Mouse (Mus musculus): Measurements from ENCODE around the gene Igfbp6. TPM values are rescaled to one million over a fixed set of nuclear protein-coding genes. Genes with fewer than 3 reads are reported as not detected.

Gene Igfbp6
- total RNA-seq, 2 experiments from 2014 or later: 42.6 TPM

DNA sequence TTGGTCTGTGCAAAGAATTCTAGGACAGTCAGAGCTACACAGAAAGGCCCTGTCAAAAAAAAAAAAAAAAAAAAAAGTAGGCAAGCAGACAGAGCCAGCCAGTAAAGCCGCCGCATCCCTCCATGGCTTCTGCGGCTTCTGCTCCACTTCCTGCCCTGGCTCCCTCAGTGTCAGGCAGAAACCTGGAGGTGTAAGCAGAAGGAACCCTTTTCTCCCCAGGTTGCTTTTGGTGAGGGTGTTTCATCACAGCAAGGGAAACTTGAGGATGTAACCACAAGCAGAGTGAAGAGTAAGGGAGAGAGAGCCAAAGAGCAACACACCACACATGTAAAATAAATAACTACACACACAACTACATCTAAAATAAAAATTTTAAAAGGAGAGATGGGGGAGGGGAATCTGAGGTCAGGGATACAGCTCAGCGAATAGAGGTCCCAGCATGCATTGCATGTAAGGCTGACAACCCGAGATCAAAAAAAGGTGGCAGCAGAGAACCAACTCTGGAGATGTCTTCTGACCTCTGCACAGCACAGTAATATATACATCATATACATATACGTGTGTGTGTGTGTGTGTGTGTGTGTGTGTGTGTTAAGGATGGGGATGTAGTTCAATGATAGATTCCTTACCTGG, 21.4 kb downstream of the Igfbp6 start:
- no peak for DNase-seq
- intact Hi-C loops (cut with DNase I): no loop called here

DNA sequence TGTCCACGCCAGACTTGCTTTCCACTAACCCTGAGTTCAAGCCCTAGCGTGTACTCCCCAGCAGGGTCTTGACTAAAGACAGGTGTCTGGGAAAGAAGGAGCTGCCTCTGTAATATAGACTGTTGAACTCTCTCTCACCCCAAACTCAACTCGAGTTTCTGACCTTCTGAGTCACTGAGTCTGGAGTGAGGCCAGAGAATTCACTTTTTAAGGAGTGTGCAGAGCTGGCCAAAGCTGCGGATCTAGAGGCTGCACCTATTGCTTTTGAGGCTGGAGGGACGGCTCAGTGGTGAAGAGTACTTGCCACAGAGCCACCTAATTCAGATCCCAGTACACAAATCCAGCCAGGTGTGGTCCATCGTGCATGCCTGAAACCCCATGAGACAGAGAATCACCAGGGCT, 23.5 kb downstream of the Igfbp6 start:
- DNase-seq: no peak

DNA sequence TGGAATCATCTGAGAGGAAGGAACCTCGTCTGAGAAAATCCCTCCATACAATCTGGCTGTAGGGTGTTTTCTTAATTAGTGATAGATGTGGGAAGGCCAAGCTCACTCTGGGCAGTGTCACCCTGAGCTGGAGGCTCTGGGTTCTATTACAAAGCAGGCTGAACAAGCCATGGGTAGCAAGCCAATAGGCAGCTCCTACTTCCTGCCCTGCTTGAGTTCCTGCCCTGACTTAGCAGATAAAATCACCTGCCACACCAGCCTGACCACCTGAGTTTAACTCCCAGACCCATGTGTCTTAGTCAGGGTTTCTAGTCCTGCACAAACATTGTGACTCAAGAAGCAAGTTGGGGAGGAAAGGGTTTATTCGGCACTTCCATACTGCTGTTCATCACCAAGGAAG, 24.9 kb downstream of the Igfbp6 start:
- intact Hi-C loops (cut with DNase I): no loop called here
- no peak for DNase-seq

More for the DNA sequence above, 23.5 kb downstream of the Igfbp6 start:
- intact Hi-C loops (cut with DNase I): no loop called here

DNA sequence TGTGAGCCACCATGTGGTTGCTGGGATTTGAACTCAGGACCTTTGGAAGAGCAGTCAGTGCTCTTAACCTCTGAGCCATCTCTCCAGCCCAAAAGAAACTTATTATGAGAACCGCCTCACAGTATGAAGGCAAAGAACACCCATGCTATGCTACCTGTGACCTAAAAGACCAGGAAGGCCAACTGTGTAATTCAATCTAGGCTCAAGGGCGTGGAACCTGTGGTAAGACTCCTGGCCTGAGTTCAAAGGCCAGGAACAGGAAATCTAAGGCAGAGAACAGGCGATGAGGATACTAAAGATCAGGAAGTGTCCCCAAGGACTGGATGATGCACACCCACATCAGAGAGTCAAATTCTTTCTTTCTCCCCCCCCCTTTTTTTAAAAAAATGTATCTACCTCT, 29.4 kb downstream of the Igfbp6 start:
- DNase-seq: no peak
- intact Hi-C loops (cut with DNase I): no loop called here

DNA sequence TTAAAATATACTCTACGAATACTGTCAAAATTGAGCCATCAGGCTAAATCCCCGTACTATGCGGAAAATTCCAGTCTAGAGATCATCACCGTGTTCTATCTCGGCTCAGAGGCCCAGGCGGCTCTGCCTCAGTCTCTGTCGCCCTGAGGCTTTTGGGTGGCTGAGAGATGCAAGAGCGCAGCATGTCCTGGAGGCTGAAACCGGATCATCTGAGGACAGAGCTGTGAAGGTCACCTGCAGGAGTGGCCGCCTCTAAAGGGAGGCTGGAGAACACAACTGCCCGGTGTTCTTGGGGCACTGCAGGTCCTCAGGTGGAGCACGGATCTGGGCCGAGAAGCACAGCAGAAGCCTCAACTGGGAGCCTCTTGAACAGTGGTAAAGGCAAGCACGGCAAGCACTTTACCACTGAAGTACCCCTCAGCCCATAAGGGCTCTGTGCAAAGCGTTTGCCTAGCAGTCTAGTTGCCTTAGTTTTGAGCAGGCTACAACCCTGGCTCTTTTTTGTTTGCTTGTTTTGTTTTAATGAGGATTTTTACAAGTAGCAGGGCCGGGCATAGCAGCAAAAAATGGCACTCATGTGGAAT, 31.7 kb downstream of the Igfbp6 start:
- no peak for DNase-seq
- intact Hi-C loops (cut with DNase I): no loop called here

DNA sequence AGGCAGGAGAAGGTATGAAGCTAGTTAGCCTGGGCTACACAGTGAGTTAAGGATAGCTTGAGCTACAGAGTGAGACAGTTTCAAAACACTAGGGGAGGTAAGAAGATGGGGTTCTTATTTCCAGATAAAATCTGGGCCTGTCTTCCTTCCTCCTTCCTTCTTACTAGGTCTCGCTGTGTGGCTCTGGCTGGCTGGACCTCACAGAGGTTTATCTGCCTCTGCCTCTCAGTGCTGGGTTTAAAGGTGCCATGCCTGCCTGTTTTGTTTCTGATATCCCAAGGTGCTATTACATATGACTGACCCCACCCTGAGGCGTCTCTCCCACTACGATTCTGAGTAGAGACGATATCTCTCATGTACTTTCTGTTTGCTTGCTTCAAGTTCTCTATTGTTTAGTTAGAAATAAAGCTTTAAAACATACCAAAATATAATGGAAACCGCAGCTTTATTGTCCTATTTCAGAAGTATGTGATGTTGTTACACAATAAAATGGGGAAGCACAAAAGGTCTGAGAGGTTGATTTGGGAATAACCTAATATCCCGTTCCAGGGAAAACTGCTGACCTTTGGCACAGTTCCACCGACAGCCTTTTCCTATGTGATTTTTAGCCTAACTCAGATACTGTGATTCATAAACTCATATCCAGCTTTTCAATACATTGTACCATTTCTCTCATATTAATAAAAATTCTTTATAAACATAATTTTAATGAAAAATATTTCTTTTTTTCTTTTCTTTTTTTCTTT, 32.6 kb downstream of the Igfbp6 start:
- DNase-seq: no peak
- intact Hi-C loops (cut with DNase I): no loop called here

DNA sequence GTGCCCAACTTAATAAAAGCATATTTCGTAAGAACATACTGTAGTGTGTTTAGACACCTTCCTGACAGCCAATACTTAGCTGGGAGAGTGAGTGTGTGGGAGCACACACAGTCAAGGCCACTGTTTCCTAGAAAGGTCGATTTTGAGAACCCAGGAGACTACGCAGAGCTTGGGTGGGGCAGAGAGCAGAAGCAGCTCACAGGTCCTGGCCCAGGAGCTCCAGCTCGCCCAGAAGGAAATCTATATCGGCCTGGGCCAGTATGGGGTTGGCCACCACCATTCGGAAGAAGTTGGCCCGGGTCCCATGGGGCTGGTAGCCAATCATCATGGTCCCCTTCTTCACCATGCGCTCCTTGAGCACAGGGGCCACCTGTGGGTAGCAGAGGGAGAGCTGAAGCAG, 33.3 kb downstream of the Igfbp6 start:
- no peak for DNase-seq
- intact Hi-C loops (cut with DNase I): no loop called here

DNA sequence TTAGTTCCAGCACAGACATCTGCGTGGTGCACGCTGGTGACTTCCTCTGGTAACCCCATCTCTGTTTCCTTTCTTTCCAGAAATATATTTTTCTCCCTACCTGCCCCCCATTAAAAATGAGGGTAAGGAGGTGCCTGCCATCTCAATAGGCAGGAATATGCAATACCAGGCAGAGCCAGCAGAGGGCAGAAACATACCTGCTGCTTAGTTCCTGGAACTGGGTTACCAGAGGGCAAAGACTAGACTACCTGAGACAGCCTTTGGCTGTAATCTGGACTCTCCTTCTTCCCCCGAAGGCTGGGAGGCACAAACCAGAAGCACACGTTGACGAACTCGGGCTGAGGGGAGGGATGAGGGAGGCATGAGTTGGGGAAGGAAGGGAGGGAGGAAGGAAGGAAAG, 34.1 kb downstream of the Igfbp6 start:
- intact Hi-C loops (cut with DNase I): loop anchor here (1.0 kb wide), 1 partner anchor 46 kb away; no protein-coding TSS in a partner anchor
- peak; percentile 73 to 74 for DNase-seq

DNA sequence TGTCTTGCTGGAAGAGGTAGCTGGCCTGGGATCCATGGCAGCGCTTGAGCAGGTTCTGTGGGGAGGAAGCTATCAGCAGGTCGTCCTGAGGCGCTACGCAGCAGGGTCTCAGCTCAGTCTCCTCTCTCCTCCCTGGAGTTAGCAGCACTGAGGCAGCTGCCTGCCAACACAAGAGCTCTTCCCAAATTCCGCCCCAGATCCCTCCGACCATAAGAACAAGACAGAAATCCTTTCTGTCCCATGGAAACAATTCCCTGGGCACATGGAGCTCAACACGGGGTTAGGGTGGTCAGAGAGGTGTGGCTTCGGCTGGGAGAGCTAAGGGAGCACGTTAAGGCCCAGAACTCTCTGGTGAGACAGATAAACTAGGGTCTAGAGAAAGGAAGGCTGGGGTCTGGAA, 34.9 kb downstream of the Igfbp6 start:
- intact Hi-C loops (cut with DNase I): no loop called here
- no peak for DNase-seq

DNA sequence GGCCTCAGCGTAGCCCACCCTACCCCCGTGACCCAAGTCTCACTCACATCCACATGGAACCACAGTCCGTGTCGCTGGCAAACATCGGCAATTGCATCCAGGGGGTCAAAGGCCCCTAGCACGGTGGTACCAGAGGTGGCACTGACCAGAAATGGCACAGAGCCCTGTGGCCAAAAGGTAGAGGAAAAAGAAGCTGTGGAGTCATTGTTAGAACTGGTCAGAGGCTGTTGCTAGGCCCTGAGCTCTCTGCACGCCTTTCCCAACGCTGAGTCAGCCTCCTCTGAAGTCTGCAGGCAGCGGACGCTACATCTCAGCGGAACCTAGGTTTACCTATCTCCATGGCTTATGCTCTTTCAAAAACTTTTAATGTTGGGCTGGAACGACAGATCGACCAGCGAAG, 35.8 kb downstream of the Igfbp6 start:
- DNase-seq: no peak
- intact Hi-C loops (cut with DNase I): no loop called here

DNA sequence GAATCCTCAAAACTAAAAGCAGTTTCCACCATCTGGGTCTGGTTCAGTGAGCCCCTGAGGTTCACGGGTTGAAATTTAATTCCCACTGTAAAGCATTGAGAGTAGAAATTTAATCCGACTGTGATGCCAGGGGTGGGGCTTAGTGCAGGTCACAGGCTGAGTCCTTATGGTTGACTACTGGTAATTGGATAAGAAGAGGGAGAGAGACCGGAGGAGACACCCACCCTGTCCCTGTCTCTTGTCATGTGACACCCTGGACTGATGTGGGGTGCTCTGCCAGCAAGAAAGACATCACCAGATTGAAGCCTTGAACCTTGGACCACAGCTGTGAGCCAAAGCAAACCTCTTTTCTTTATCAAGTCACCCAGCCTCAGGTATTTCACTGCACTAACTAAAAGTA, 38.9 kb downstream of the Igfbp6 start:
- intact Hi-C loops (cut with DNase I): no loop called here
- DNase-seq: no peak

DNA sequence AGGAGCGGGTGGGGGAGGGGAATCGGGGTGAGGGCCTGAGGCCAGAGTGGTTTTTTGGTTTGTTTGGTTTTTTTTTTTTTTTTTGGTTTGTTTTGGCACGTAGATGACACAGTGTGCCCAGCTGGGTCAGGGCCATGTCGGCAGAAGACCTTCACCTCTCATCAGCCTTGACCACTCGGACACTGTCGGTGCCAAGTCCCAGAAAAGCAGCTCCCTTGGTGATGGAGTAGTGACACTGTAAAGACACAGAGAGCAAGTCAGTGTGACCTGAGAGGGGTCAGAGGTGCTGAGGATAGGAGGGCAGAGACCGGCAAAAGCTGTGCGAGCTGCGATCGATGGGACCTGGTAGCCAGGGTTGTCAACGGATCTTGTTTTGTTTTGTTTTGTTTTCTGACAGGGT, 42.1 kb downstream of the Igfbp6 start:
- no peak for DNase-seq
- intact Hi-C loops (cut with DNase I): no loop called here

DNA sequence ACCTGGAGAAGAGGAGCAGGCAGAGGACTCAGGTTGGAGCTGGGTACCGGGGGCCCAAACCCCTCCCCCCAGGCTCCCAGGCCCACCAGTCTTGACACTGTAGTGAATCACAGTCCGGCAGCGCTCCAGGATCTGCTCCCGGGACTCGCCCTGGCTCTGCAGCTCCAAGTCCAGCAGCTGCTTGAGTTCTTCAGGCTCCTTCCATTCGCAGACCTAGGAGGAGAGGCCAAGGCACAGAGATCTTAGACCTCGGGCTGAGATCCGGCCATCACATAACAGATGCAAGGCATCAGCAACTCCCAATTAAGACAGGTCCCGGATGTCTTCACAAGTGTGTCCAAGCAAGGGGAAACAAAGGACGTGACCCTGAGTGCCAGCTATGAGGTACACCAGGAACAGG, 43.9 kb downstream of the Igfbp6 start:
- DNase-seq: peak in 1 of 2 experiments; percentile 42

DNA sequence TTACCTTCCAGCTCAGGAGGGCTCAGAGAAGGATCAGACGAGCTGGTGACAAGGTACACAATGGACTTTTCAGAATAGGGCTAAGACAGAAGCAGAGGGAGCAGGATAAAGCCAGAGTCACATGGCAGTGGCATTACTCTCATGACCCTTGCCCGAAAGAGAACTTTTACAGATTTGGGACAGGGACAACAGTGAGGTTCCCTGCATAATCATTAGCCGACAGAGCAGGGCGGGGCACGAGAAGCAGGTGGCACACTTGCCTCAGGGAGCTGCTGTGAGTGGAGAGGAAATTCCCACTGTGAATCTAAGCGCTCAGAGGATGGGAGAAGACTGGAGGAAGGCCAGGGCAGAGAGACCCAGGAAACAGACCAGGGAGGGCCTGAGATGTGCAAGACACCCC, 44.7 kb downstream of the Igfbp6 start:
- DNase-seq: no peak
- intact Hi-C loops (cut with DNase I): no loop called here

More for the DNA sequence above, 43.9 kb downstream of the Igfbp6 start:
- intact Hi-C loops (cut with DNase I): no loop called here

DNA sequence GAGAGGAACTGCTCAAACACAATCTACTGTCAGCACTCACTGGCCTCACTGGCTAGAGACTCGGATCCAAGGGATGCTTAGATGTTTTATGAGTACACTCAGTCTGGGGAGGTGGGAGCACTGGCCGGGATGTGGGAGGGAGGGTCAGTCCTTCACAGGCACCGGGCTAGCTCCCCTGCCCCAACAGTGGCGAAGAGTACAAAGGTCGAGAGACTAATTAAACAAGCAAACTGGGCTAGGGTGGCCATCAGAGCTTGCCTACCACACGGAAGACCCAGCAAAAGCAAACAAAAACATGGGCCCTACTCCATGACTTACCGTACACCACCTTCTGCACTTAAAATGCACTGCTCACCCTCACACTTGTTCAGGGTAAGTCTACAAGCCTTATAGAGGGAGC, 47.5 kb downstream of the Igfbp6 start:
- intact Hi-C loops (cut with DNase I): no loop called here
- no peak for DNase-seq

DNA sequence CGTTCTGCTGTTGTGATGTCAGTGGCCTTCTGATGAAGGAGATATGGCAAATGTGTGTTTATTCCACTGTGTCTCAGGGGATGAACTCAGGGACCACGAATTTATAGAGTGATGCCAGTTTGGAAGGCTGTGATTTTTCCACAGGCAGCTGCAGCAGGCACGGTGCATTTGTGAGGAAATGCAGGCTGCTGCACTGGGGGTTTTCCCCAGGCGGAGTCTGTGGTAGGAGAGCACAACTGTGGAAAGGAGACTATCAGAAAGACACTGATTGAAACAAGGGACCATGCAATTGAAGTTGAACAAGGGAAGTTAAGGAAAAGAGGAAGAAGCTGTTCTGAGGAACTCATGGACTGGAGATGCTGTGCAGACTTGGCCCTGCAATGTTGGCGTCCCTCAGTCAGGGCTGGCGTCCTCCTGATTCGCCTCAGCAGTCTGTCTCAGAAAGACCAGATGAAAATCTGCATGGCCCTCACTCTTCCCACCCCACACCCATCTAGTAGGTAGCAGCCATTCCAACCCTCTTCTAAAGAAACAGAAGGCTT, 48.2 kb downstream of the Igfbp6 start:
- DNase-seq: no peak
- intact Hi-C loops (cut with DNase I): no loop called here

DNA sequence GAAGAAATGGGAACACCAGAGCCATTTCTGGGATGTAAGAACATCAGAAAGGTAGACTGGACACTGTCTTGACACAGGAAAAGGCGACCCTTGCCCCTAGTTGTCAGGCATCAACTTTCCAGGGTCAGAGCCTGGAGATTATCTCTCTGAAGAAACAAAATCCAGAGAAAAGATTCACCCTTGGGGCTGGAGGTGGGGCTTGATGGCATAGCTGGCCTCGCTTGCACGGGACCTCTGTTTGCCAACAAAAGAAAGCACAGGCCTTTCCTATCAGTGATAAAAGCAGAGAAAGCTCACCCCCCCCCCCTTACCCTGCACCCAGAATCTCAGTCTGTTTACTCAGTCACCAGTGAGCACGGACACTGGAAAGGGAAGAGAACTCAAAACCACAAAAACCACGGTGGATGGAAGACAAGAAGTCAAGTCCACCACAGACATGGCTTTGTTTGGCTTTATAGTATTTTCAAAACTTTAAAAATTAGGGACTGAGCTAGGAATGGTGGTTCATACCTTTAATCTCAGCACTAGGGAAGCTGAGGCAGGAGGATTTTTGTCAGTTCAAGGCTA, 48.7 kb downstream of the Igfbp6 start:
- intact Hi-C loops (cut with DNase I): no loop called here
- no peak for DNase-seq

DNA sequence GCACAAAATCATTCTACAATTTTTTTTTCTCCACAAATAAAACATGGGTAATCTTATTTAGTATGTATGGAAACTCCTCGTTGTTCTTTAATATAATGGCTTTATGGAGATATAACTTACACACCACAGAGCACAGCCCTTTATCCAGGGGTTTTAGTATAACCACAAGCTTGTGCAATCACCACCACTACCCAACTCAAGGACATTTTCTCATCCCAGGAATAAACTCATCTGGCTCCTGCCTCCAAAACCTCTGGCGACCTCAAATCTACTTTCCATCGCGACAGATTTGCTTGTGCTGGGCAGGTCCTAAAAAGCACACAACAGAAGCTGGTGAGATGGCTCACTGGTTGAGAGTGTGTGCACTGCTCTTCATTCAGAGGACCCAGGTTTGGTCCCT, 49.5 kb downstream of the Igfbp6 start:
- intact Hi-C loops (cut with DNase I): no loop called here
- no peak for DNase-seq

DNA sequence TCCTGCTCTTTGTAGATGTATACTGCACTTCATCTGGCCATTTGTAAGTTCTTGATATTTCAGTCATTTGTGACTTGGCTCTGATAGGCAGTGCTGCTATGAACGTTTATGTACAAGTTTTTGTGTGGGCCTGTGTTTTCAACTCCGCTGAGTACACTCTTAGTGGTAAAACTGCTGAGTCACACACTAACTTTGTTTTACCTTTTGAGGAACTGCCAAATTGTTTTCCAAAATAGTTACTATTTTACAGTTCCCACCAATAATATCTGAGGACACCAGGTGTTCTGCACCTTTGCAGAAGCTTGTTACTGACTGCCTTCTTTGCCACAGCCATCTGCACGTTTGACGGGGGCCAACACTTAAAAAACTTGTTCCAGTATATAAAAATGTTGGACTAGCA, 50.3 kb downstream of the Igfbp6 start:
- intact Hi-C loops (cut with DNase I): no loop called here
- DNase-seq: no peak

DNA sequence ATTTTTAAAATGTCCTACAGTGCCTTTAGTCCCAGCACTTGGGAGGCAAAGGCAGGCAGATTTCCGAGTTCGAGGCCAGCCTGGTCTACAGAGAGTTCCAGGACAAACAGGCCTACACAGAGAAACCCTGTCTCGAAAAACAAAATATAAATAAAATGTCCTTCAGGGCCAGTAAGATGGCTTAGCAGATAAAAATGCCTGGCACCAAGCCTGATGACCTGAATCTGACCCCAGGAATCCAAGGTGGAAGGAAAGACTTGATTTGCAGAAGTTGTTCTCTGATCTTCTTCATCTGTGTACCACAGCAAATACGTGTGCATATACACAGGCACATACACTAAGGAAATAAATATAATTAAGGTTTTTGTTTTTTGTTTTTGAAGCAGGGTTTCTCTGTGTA, 51.2 kb downstream of the Igfbp6 start:
- no peak for DNase-seq
- intact Hi-C loops (cut with DNase I): no loop called here

DNA sequence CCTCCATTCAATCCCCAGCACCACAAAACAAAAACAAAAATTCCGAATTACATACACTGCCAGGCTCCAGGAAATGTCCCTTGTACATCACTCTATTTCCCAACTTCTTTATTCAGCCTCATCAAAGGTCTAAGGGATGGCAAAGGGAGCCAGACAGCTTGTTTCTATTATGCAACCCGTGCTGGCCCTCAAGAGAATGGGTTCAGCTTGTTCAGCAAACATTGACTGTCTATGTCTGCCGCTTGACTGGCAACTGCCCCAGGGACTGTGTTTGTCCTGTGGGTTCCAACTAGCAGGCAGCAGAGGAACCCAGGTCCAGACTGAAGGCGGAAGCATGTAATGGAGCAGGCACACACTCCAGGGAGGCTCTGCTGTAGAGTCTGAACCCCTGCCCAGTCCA, 54.7 kb downstream of the Igfbp6 start:
- intact Hi-C loops (cut with DNase I): no loop called here
- no peak for DNase-seq

Data from gastrocnemius, postnatal 36 days (tissue).